ENCODE assay signal across 8 mouse cellular contexts in genomic region chr11:74589401-74590238, GRCm38 (mm10). TPM values are rescaled to one million over a fixed set of nuclear protein-coding genes. Genes with fewer than 3 reads are reported as not detected.
DNase-seq lines count a peak whose midpoint lies in the region; ATAC-seq and TF ChIP-seq lines count a peak whose summit lies in the region.

No protein-coding gene starts in this region.

- no peak for TF ChIP-seq EP300 in liver, postnatal 0 days (IDR thresholded peaks at IDR 0.05; ENCODE audit: low read depth)

- H3K27ac ChIP-seq in liver, embryonic 12.5 days: no peak overlapping the region
- H3K27ac ChIP-seq in liver, postnatal 0 days (ENCODE audit: low read depth): no peak overlapping the region
- H3K27ac ChIP-seq in embryonic facial prominence, embryonic 13.5 days: no peak overlapping the region
- H3K27ac ChIP-seq in neural tube, embryonic 11.5 days (ENCODE audit: low read depth, low read length): no peak overlapping the region

- H3K4me2 ChIP-seq in liver, embryonic 12.5 days: peak overlapping the region; percentile 59
- no peak overlapping the region for H3K4me2 ChIP-seq in liver, postnatal 0 days (ENCODE audit: low read depth, low read length)
- peak overlapping the region; percentile 76 for H3K4me2 ChIP-seq in embryonic facial prominence, embryonic 13.5 days
- H3K4me2 ChIP-seq in neural tube, embryonic 11.5 days (ENCODE audit: low read depth): peak overlapping the region; percentile 55

- H3K4me1 ChIP-seq in liver, embryonic 12.5 days: peaks cover 7% of the 10 kb centered on the region; the same call in 1 of the 2 replicates
- H3K4me1 ChIP-seq in liver, postnatal 0 days (ENCODE audit: insufficient read depth): no peaks in the 10 kb centered on the region
- H3K4me1 ChIP-seq in embryonic facial prominence, embryonic 13.5 days: peaks cover 11% of the 10 kb centered on the region
- H3K4me1 ChIP-seq in neural tube, embryonic 11.5 days (ENCODE audit: control insufficient read depth, insufficient read depth, low read length): no peaks in the 10 kb centered on the region

- H3K9ac ChIP-seq in liver, embryonic 12.5 days: no peak overlapping the region
- no peak overlapping the region for H3K9ac ChIP-seq in liver, postnatal 0 days (replicated peaks)
- peak overlapping the region; percentile 44; the same call in 1 of the 2 replicates for H3K9ac ChIP-seq in embryonic facial prominence, embryonic 13.5 days
- peak overlapping the region; percentile 50 for H3K9ac ChIP-seq in neural tube, embryonic 11.5 days (ENCODE audit: low read length)

- peaks cover 93% of the 10 kb centered on the region for H3K27me3 ChIP-seq in liver, embryonic 12.5 days (replicated peaks)
- peaks cover 47% of the 10 kb centered on the region for H3K27me3 ChIP-seq in liver, postnatal 0 days (ENCODE audit: insufficient read depth, low read length)
- H3K27me3 ChIP-seq in embryonic facial prominence, embryonic 13.5 days: peaks cover 85% of the 10 kb centered on the region
- H3K27me3 ChIP-seq in neural tube, embryonic 11.5 days (ENCODE audit: control insufficient read depth, insufficient read depth, low read length): peaks cover 37% of the 10 kb centered on the region

- TF ChIP-seq CTCF in liver, postnatal 0 days (IDR thresholded peaks at IDR 0.05; ENCODE audit: low read depth): no peak

- no peaks in the 10 kb centered on the region for H3K36me3 ChIP-seq in liver, embryonic 12.5 days
- H3K36me3 ChIP-seq in liver, postnatal 0 days (replicated peaks; ENCODE audit: insufficient read depth, low read length): no peaks in the 10 kb centered on the region
- H3K36me3 ChIP-seq in embryonic facial prominence, embryonic 13.5 days: no peaks in the 10 kb centered on the region
- H3K36me3 ChIP-seq in neural tube, embryonic 11.5 days (ENCODE audit: control insufficient read depth, insufficient read depth, low read length): no peaks in the 10 kb centered on the region

- no peaks in the 10 kb centered on the region for H3K9me3 ChIP-seq in liver, embryonic 12.5 days (replicated peaks)
- H3K9me3 ChIP-seq in liver, postnatal 0 days (ENCODE audit: low read length): no peaks in the 10 kb centered on the region
- H3K9me3 ChIP-seq in embryonic facial prominence, embryonic 13.5 days: no peaks in the 10 kb centered on the region
- H3K9me3 ChIP-seq in neural tube, embryonic 11.5 days (ENCODE audit: control insufficient read depth, low read length): no peaks in the 10 kb centered on the region

- DNase-seq in liver, postnatal 0 days: no peak
- DNase-seq in layer of hippocampus, postnatal 14 days (ENCODE audit: low spot score in 2 of 2): peak; percentile 56 to 57
- peak; percentile 58 for DNase-seq in neural tube, embryonic 11.5 days (ENCODE audit: low spot score)
- no peak for DNase-seq in thymus, postnatal 10 days (ENCODE audit: low spot score in 2 of 2)
- DNase-seq in adrenal gland, postnatal 25 days: no peak
- no peak for DNase-seq in adipocyte (ENCODE audit: low spot score)

- peak overlapping the region; percentile 40 for H3K4me3 ChIP-seq in liver, embryonic 12.5 days
- no peak overlapping the region for H3K4me3 ChIP-seq in liver, postnatal 0 days (ENCODE audit: low read depth, low read length)
- H3K4me3 ChIP-seq in embryonic facial prominence, embryonic 13.5 days: peak overlapping the region; percentile 46
- peak overlapping the region; percentile 36 for H3K4me3 ChIP-seq in neural tube, embryonic 11.5 days (ENCODE audit: low read depth, low read length)

- 5% methylated on average over 66 of the region's 66 CpGs for WGBS in liver, embryonic 12.5 days (ENCODE audit: insufficient replicate concordance)
- WGBS in liver, postnatal 0 days (ENCODE audit: insufficient replicate concordance): 4% methylated on average over 63 of the region's 66 CpGs
- 3% methylated on average over 65 of the region's 66 CpGs for WGBS in embryonic facial prominence, embryonic 13.5 days
- 6% methylated on average over 63 of the region's 66 CpGs for WGBS in neural tube, embryonic 11.5 days

- ATAC-seq in liver, embryonic 12.5 days: no peak
- ATAC-seq in liver, postnatal 0 days: no peak
- ATAC-seq in embryonic facial prominence, embryonic 13.5 days (ENCODE audit: insufficient number of reproducible peaks, insufficient read depth, low FRiP score, low TSS enrichment, low read depth): no peak
- ATAC-seq in neural tube, embryonic 11.5 days (ENCODE audit: insufficient read depth, low FRiP score, low TSS enrichment): peak; percentile 31; the same call in 1 of the 2 replicates

RNA-seq across cellular contexts. Expression of gene Rap1gap2, which starts 21.1 kb away (rescaled TPM):
- 0.96 and 1.4 TPM in 2 replicates for polyA plus RNA-seq in liver, embryonic 12.5 days (2016; fragmentation: Nextera tagmentation; extraction: Ambion mirVana)
- polyA plus RNA-seq in liver, postnatal 0 days (2015; fragmentation: Nextera tagmentation; extraction: Ambion mirVana): 0.75 and 0.84 TPM in 2 replicates
- polyA plus RNA-seq in embryonic facial prominence, embryonic 13.5 days (2015; fragmentation: Nextera tagmentation; extraction: Ambion mirVana): 1.1 and 1.9 TPM in 2 replicates
- total RNA-seq in layer of hippocampus, postnatal 14 days (2021): 100 to 1,000 TPM; 122 TPM
- 2.7 and 3.3 TPM in 2 replicates for polyA plus RNA-seq in neural tube, embryonic 11.5 days (2014; fragmentation: Nextera tagmentation; extraction: Ambion mirVana)
- 5.9 and 11.5 TPM in 2 replicates for total RNA-seq in adrenal gland, postnatal 25 days (2021)

RNA-seq across cellular contexts. Expression of gene Ccdc92b, which starts 29.8 kb away (rescaled TPM):
- polyA plus RNA-seq in liver, embryonic 12.5 days (2016; fragmentation: Nextera tagmentation; extraction: Ambion mirVana): 14.7 and 16.0 TPM in 2 replicates
- polyA plus RNA-seq in liver, postnatal 0 days (2015; fragmentation: Nextera tagmentation; extraction: Ambion mirVana): 2.2 and 2.6 TPM in 2 replicates
- 0.48 and 0.50 TPM in 2 replicates for polyA plus RNA-seq in embryonic facial prominence, embryonic 13.5 days (2015; fragmentation: Nextera tagmentation; extraction: Ambion mirVana)
- 10 to 100 TPM; 19.1 to 20.2 TPM for total RNA-seq in layer of hippocampus, postnatal 14 days (2021)
- 1.9 TPM in 2 replicates for polyA plus RNA-seq in neural tube, embryonic 11.5 days (2014; fragmentation: Nextera tagmentation; extraction: Ambion mirVana)
- total RNA-seq in adrenal gland, postnatal 25 days (2021): 3.3 and 4.1 TPM in 2 replicates

RNA-seq across cellular contexts. Expression of gene Cluh, which starts 59.7 kb away (rescaled TPM):
- 49.6 and 50.1 TPM in 2 replicates for polyA plus RNA-seq in liver, embryonic 12.5 days (2016; fragmentation: Nextera tagmentation; extraction: Ambion mirVana)
- polyA plus RNA-seq in liver, postnatal 0 days (2015; fragmentation: Nextera tagmentation; extraction: Ambion mirVana): 31.2 and 35.6 TPM in 2 replicates
- 22.5 and 22.7 TPM in 2 replicates for polyA plus RNA-seq in embryonic facial prominence, embryonic 13.5 days (2015; fragmentation: Nextera tagmentation; extraction: Ambion mirVana)
- 10 to 100 TPM; 68.8 to 72.7 TPM for total RNA-seq in layer of hippocampus, postnatal 14 days (2021)
- polyA plus RNA-seq in neural tube, embryonic 11.5 days (2014; fragmentation: Nextera tagmentation; extraction: Ambion mirVana): 15.6 and 15.8 TPM in 2 replicates
- total RNA-seq in adrenal gland, postnatal 25 days (2021): 191 and 212 TPM in 2 replicates

Comparison
In these comparisons a context has a peak if more than half of its experiments do, and no peak if none do; other contexts are left out.
1. H3K9ac ChIP-seq: peak in embryonic facial prominence, embryonic 13.5 days (single experiment) and neural tube, embryonic 11.5 days (single experiment); none in liver, embryonic 12.5 days (single experiment) and liver, postnatal 0 days (single experiment).
2. DNase-seq: peak in layer of hippocampus, postnatal 14 days (2 of 2) and neural tube, embryonic 11.5 days (single experiment); none in liver, postnatal 0 days (single experiment), thymus, postnatal 10 days (0 of 2), adrenal gland, postnatal 25 days (single experiment) and adipocyte (single experiment).